Mouse (Mus musculus): ENCODE measurements around the gene Fam71a.

DNA sequence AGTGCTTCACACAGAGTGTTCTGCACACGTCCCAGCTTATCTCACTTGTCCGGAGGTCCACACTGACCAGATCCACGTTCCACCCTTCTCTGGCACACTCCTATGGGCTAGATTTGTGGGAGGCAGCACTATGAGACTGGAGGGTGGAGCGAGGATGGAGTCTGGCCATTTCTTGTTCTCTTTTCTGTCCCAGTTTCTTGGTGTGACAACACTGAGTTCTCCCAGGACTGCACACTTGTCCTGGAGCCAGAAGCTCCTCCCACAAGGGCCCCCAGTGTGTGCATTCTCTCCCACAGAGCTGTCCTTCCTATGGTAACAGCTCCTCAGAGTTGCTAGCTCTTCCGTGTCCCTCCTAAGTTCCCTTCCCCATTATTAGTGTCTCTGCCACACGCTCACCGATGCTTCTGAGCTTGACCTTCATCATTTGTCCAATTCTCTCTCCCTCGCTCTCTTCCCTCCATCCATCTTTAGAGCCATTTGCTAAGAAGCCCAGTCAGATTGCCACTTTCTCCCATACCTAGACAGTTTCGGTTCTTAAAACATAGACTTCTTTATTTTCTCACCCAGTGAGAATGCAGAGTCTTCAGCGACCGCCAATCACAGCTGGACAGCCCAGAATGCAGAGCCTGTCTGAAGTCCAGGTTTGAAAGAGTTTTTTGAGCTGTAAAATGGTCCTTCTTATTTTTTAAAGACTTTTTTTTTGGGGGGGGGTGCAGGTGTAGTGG, 48.9 kb downstream of the Fam71a start:
- TF ChIP-seq CTCF (IDR thresholded peaks at IDR 0.05; ENCODE audit: low read depth) (no peak), EP300 (optimal IDR thresholded peaks at IDR 0.05) (no peak)

Data from stomach, postnatal 0 days (tissue).